Mouse (Mus musculus) cerebellum, postnatal 10 days (tissue): Measurements from ENCODE around the gene Hk1.

Experiments used
- DNase-seq, 2 experiments: peaks; one replicate each; pipeline ENCODE4 v3.0.0; 2021; ENCODE audit warnings: mixed read lengths in 2 of 2

The Hk1 gene

DNA sequence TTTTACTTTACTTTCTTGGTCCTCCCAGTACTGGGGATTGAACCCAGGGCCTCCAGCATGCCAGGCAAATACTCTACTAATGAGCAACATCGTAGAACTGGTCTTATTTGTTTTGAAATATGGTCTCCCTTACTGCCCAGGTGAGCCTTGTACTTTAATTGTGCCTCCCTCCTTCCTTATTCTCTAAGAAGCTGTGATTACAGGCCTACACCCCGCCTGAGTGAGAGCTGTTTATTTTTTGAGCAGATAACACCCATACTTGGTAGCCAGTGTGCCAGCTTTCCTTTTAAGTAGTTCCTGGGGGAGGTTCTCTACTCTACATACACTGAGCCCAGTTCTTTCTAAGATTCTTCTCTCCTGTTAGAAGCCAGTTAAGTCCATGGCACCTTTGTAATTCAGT lies 115.4 kb downstream of the Hk1 start:
- DNase-seq: no peak

DNA sequence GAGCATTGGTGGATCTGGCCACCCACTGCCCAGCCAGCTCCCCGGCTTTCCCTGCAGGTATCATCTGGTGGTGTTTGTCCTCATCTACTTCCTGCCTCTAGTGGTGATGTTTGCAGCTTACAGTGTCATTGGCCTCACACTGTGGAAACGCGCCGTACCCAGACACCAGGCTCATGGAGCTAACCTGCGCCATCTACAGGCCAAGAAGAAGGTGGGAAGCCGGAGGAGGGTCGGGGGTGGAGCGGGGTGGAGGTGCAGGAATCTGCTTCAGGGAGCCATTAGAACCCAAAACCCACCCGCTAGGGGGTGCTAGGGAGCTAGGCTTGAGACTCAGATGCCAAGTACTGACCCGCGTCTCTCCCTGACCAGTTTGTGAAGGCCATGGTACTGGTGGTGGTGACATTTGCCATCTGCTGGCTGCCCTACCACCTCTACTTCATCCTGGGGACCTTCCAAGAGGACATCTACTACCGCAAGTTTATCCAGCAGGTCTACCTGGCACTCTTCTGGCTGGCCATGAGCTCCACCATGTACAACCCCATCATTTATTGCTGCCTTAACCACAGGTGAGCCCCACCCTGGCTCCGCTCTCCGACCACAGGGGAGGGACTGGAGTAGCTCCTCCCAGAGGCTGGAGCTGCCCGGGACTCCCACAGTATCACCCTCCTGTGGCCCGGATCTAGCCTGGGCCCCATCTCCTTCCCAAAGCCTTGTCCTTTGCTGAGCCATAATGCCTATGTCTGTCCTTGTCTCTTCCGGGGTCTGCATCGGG lies 118.4 kb downstream of the Hk1 start:
- DNase-seq: peak; percentile 85 to 89

DNA sequence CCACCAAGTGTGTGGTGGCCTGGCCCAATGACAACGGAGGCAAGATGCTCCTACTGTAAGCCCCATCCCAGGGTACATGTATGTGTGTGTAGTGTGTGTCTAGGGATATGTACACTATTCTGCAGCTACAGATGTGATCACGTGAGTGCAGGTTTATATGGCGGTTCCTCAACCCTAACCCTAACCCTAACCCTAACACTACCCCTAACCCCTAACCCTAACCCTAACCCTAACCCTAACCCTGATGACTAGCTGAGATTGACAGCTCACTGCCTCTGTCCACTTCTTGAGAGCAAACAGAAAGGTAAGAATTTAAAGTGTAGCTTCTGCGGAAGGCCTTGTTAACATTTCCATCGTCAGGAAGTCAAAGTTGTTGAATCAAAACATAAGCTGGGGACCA lies 121.4 kb downstream of the Hk1 start:
- no peak for DNase-seq

DNA sequence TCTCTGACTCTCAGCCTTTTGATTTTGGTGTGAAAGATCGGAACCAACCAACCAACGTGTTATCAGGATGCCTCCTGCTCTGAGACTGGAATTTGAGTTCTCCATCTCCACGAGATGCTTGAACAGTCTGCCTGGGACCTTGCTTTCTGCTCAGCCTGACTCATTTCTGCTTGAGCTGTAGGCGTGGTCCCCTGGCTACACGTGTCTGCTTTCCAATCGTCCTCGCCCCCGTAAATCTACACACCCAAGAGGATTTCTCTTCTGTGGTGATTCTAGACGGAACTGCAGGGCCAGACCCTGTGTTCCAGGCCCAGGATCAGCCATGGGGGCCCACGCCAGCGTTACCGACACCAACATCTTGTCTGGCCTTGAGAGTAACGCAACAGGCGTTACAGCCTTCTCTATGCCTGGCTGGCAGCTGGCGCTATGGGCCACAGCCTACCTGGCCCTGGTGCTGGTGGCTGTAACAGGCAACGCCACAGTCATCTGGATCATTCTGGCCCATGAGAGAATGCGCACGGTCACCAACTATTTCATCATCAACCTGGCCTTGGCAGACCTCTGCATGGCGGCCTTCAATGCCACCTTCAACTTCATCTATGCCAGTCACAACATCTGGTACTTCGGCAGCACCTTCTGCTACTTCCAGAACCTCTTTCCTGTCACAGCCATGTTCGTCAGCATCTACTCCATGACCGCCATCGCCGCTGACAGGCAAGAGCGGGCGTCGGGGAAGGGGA lies 127.0 kb downstream of the Hk1 start:
- DNase-seq: no peak

DNA sequence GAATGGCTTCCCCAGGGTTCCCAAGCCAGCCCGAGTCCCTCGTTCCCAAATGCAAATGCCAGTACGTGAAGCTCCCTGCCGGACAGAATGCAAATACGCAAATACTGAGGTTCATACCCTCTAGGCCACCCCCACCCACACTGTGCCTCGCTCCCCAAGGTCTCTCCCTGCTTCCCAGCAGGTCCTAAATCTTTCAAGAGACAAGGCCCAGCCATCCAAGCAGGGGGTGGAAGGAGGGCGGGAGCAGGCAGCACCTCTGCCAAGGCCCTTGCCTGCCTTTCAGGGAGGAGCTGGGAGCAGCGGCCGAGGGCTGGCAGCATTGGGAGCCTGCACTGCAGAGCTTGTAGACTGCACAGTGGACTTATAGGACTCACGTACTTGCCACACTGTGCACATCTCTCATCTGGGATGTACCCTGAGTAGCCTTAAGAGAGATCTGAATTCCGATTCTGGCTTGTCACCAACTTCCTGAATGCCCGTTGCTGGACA lies 127.7 kb downstream of the Hk1 start, which contains the start of gene Tacr2:
Gene Tacr2 (plus strand): TSS at position 439 of the 489 bp plus-strand sequence.
- no peak for DNase-seq

DNA sequence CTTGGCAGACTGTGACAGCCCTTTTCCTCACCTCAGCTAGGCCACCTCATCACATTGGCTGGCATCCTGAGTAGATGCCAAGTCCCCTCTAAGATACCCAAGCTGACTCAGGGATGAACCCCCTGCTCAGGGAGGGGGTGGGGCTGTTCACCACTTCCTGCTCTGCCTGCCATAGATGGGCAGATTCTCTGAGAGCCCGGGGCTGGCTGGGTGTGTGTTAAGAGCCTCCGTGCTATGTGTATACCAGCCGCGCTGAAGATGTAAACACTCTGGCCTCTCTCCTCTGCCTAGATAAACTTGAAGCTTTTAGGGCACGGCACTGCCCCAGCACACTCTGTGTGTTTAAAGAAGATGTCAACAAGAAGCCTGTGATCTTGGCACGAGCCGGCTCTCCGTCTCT lies 131.9 kb downstream of the Hk1 start:
- peak; percentile 44 to 53 for DNase-seq

DNA sequence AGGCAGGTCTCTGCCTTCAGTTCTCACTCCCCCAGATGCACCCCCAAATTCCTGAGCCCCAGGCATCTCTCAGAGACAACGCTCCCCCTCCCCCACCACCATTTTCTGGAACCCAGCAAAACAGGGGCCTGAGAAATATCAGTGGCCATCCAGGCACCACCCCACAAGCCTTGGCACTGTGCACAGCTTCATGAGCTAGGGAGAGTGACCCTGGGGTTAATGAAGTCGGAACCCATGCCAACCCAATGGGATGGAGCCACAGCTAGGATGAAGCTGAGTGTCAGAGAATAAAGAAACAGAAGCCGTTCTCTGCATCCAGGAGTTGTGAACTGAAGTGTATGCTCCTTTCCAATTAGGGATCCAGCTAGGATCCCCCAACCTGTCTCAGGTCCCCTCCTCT lies 132.6 kb downstream of the Hk1 start:
- peak; percentile 34 to 50 for DNase-seq

DNA sequence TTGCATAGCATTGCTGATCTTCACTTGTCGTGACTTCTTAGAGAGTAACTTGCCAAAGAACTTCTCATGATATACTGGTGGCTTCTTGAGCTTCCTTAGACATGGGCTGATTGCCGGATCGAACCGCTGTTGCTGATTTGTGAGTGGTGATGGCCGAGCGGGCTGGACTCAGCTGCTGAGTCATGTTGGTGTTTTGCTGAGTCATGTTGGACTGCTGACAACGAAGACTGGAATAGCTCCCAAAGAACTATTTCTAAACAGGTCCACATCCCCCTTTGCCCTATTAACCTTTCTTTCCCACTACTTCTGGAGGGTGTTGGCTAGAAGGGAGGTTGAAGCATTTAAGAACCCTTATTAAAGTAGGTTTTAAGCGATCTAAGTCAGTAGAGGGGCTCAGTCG lies 135.6 kb downstream of the Hk1 start:
- no peak for DNase-seq

DNA sequence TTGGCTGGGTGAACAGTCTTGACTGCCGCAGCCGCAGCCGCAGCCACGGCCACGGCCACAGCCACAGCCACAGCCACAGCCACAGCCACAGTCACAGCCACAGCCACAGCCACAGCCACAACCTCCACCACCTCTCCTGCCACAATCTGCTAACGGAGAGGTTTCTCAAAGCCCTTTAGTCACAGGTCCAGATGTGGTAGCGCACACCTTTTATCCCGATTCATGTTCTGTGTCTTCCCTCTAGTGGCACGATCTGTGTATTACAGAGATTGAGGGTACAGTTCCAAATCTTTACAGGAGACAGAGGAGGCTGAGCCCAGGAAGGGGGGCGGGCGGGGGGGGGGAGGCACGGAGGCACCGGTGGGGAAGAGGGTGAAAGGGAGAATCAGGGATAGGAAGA lies 136.8 kb downstream of the Hk1 start:
- peak; percentile 70 to 81 for DNase-seq

DNA sequence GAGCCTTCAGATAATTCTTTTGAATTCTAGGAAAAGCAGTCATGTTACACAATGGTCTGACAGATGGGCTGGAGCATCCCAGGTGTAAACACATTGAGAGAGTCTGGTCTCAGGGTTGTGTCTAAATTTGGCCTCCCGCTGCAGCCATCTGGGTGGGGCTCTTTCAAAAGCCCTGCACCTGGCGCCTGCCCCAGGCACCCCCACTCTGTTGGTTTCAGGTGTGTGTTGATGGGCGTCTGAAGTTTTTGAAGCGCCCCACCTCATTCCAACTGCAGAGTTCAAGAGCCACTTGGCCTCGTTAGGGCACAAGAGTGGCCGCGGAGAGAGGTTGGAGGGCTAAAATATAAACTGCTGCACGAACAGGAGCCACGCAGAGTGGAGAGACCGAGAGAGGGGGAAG lies 137.3 kb downstream of the Hk1 start:
- DNase-seq: no peak

DNA sequence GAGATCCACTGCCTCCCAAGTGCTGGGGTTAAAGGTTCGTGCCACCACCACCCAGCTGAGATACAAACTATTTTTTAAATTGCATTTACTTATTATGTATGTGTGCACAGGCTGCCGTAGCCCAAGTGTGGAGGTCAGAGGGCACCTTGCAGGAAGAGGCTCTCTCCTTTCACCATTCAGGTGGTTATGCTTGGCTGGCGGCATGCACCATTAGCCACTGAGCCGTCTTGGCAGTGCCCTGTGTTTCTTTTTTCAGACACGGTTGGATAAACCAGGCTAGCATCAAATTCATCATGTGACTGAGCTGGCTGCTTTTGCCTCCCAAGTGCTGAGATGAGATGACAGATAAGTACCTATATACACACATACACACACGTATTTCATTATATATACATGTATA lies 140.4 kb downstream of the Hk1 start:
- peak; percentile 68 for DNase-seq

DNA sequence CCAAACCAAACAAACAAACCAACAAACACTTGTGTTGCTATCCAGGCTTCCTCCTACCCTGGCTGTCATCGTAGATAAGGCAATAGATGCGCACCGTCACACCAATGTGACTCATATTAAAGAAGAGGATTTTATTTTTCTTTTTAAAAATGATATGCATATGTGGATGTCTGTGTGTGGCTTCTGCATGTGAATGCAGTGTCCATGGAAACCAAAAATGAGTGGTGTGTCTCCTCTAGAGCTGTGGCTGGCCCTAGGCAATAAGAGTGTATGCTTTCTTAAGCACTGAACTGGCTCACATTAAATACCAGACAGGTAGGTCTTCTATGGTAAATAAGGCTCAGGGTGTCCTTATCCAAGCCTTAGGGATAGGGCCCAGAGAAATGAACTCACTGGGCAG lies 141.0 kb downstream of the Hk1 start:
- DNase-seq: no peak

DNA sequence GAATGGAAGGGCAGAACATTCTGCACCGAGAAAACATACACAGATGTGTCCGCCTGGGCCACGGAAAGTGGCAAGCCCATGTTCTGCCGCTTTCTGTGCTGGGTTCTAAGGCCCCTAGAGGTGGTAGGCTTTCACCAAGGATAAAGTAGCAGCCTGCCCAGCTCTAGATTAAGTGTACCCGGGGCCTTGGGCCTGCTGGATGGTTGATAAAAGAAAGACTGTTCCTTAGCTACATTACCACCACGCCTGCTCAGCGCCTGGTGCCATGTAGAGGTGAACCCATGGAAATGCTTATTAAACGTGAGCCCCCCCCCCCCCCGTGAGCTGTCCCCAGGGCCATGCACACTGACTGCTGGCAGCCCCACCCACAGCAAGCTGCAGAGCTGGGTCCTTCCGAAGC lies 142.5 kb downstream of the Hk1 start:
- no peak for DNase-seq

DNA sequence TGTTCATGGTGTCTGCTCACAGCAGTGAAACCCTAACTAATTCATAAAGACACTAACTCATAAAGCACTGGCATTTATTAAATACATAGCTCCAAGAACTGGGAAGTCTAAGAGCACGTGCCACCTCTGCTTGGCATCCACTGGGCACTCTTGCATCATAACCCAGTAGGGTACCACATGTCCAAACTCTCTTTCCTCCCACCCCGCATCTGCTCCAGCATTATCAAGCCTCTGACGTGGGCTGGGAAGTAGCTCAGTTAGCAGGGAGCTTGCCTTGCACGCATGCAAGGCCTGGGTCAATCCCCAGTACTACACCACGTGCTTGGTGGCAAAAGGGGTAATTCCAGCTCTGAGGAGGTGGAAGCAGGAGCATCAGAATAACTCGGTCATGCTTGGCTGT lies 143.5 kb downstream of the Hk1 start:
- no peak for DNase-seq

DNA sequence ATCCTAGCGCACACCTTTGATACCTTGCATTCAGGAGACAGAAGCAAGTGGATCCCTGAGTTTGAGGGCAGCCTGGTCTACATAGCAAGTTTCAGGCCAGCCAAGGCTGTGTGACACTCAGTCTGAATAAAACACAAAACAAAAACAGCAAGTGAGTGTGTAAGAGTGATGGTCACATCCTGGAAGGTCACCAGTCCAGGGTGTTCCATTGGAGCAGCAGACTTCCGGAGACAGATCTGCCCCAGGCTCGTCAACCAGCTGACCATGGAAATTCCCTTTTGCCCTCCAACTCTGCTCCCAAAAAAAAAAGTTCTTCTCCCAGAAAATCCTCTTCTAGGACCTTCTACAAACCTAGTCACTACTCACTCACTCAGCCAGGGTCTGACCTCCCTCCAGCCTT lies 147.9 kb downstream of the Hk1 start:
- DNase-seq: no peak

DNA sequence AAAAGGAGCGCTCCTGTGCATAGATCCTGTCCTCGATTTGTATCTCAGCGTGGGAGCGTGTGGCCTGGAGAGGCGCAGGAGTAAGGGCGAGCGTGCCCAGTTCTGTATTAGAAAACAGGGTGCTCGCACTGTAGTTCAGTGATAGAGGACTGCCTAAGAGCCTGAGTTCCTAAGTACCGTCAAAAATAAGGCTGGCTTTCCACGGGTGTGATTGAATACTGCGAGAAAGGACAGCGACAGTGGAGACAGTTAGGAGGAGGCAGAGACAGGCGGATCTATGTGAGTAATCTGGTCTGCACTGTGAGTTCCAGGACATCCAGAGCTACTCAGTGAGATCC lies 148.3 kb downstream of the Hk1 start:
- no peak for DNase-seq

DNA sequence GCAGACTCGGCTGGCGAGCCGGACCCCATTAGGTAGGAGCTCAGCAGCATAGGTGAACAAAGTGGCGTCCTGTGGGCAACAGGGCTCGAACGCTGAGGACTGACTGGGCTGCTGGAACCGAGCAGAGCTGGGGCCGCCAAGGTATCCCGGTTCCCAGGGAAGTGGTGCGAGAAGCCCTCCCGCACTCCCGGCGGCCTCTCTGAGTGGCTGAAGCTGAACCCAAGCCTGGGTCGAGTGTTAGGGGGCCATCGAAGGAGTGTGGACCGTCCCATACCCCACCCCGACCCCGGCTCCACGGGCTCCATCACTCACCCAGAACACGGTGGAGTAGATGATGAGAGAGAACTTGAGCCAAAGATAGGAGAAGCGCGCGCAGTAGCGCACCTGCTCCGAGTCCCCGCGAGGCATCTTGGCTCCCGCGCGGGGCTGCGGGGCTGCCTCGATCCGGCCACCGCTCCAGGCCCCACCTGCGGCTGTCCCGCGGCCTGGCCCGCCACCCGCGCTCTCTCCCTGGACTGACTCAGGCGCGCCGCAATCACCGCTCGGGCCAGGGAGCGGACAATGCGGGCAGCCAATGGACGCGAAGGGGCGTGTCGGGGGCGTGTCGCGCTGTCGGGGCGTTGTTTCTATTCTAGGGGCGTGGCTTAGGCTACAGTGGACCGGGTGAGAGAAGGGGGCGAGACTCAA lies 148.9 kb downstream of the Hk1 start, which contains the start of gene Tspan15:
Gene Tspan15 (minus strand): TSS at position 544 of the 687 bp plus-strand sequence.
- peak; percentile 95 to 97 for DNase-seq

DNA sequence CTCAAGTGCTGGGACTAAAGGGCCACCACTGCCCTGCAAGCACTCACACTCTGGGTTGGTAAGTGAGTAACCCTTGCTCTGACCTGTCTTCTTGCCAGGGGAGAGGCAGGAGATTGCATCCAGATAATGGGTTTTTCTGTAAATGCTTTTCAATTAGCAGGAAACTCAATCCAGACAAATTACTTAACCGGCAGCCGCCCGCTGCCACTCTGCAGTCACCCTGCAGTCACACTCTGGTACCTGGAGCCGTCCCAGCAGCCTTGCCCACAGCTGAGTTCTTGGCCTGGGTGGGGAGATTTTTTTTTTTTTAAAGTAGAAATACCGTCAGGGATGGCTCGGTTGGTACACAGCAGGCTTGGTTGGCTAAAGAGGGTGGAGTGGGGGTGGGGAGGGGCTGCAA lies 151.6 kb downstream of the Hk1 start:
- DNase-seq: peak in 1 of 2 experiments; percentile 62

DNA sequence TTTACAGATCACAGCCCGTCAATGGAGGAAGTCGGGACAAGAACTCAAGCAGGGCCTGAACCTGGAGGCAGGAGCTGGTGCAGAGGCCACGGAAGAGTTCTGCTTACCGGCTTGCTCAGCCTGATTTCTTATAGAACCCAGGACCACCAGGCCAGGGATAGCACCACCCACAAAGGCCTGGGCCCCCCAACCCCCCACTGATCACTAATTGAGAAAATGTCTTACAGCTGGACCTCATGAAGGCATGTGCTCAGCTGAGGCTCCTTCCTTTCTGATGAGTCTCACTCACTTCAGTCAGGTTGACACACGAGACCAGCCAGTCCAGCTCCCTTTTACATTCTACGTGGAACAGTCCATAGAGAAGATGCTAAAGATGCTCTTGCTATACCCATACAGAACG lies 153.9 kb downstream of the Hk1 start:
- DNase-seq: no peak

DNA sequence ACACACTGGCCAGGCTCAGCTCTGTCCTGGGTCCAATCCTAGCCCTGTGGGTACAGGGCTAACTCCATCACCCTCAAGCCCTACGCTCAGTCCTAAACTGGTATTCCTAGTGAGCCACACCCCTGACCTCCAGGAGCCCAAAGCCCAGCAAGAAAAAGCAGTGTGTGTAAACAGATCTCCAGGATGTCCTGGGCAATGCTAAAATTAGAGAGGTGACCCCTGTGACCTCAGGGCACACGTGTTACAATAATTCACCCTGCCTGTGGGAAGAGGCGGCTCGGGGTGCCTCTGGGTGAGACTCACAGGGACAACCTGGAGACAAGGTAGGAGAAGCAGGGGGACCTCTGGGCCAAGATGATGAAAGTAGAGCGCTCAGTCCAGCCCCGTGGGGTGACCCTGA lies 155.5 kb downstream of the Hk1 start:
- no peak for DNase-seq

DNA sequence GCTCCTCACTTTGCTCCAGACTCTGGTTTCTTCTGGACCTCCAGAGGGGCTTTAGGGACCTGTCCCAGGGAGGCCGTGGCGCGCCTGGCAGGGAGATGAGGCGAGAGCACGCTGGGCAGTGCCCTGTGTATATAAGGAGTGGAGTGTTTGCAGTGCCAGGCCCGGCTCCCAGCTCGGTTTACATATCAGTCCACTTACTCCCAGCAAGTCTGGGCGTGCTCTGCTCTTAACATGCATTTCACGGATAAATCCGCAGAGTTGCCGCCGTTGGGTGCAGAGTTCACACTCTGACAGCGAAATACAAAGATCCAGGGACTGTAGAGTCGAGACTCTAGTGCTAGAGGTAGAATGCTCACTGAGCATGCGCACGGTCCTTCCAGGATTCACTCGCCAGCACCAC lies 156.9 kb downstream of the Hk1 start:
- no peak for DNase-seq

DNA sequence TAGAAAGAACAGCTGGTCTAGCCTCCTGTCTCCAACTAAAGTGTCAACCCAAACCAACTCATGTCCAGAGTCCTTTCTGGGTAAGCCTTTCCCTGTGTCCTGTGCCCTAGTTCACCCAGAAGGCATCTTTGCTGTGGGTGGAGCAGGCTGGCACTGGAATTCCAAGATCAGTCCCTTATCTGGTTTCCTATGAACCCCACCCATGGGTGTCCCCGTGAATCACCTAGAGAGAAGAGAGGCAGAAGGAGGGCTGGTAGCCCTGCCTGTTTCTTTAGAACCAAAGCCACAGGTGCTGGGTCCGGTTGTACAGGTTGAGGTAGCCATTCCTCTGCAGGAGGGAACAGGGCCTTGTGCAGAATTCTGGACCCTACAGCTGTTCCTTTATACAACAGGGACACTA lies 158.1 kb downstream of the Hk1 start:
- no peak for DNase-seq

DNA sequence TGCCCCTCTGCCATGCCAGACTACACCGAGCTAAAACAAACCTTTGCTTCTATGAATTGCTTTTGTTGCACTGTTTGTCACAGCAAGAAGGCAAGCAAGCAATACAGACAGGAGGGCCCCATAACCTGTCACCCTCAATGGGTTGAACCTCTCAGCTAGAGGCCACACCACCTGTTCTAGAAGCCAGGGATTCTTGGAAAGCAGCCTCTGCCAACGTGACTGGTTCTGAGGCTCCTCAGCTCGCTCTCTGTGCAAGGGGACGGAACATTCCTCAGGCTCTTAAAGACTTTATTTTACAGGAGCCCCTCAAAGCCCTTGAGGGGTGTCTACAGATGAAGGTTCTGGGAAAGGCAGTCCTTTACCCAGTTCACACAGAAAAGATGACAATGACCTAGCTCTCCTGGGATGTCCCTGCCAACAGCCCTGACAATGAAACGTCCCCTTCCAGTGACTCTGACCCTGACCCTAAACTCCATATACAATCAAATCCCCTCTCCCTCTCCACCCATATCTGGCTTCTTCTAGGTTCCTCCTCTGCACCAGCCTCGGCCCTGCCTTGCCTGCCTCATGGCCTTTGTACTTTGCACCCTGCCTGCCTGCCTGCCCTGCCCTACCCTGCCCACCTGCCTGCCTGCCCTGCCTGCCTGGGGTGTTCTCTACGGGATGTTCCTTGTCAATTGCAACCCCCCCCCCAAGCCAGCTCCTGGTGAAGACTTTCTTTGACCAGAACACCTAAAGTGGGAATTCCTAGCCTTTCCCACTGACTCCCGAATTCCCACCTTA lies 158.8 kb downstream of the Hk1 start:
- DNase-seq: no peak
